Mouse (Mus musculus) stomach, postnatal 0 days (tissue): ENCODE data around the gene Shisa5.

Experiments used
- CTCF ChIP-seq: IDR thresholded peaks from 2 replicates; pipeline ENCODE4 v1.5.1; 2016; ENCODE audit warnings: antibody characterized with exemption, low read depth, mild to moderate bottlenecking, moderate library complexity
- EP300 ChIP-seq: optimal IDR thresholded peaks from 2 replicates; pipeline ENCODE3; 2016; ENCODE audit warnings: antibody characterized with exemption

- TF ChIP-seq EP300 (no peak), CTCF (no peak)
Observed at GRCm38 (mm10) chr9:109060898-109061295, 22.5 kb downstream of the Shisa5 start.
